Mouse (Mus musculus) adrenal gland, postnatal 36 days (tissue): ENCODE data around the gene Olfr815. TPM values are rescaled to one million over a fixed set of nuclear protein-coding genes. Genes with fewer than 3 reads are reported as not detected.
"Not testable (repeated sequence)": the region's sequence is repeated elsewhere in the genome, so short reads cannot be mapped to it uniquely, and the experiment has no call there.

Experiments used
- DNase-seq, 2 experiments: peaks; one replicate each; pipeline ENCODE4 v3.0.0; 2021; ENCODE audit warnings: mixed read lengths in 1 of 2
- long read RNA-seq, 2 experiments: library from polyadenylated mRNA; stranded (forward); transcript quantifications; one replicate each; pipeline ENCODE4 v2.0.0; 2021; ENCODE audit warnings: borderline sequencing depth in 2 of 2
- total RNA-seq, 2 experiments: library from RNA; stranded (reverse); gene quantifications; 2 replicates each; pipeline ENCODE4 v1.2.3; 2021

The Olfr815 gene
- total RNA-seq = not detected
- long read RNA-seq, experiment 1 = 0 reads
- long read RNA-seq, experiment 2 = 0 reads

DNA sequence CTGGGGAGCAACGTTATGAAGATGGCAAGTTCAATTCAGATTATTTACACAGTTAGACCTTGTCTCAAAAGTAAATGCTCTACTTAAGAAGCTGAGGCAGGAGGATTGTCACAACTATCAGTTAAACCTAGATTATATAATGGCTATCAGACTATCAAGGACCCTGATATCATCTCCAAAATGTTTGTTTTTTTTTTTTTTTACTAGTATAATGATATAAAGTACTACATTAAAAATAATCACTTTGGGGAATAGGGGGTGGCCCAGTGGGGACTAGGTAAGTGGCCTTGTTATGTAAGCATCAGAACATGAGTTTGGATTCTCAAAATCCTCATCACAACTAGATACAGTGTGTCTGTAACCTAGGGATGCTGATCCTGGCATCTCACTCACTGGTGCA, at the start of gene Olfr815:
Gene Olfr815 (minus strand): TSS at position 101 of the 400 bp plus-strand sequence.
- DNase-seq = not testable (repeated sequence)

DNA sequence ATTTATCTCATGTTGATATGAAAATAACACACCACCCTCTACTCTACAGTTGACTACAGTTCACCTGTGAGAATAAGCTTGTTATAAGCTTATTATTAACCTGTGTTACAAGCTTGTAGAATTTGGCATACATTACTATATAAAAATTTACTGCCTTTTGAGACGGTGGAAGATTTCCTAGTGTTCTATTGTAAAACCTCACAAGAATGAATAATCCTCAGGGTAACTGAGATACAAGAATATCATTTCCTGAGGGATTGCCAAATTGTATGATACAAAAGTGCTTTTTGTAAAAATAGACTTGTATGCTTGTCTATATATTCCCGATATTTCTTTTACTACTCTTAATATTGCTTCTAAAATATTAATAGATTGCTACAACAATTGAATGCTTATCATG, 43.3 kb upstream of the Olfr815 start, which contains the start of gene Olfr818:
Gene Olfr818 (minus strand): TSS at position 101 of the 400 bp plus-strand sequence.
- no peak for DNase-seq

DNA sequence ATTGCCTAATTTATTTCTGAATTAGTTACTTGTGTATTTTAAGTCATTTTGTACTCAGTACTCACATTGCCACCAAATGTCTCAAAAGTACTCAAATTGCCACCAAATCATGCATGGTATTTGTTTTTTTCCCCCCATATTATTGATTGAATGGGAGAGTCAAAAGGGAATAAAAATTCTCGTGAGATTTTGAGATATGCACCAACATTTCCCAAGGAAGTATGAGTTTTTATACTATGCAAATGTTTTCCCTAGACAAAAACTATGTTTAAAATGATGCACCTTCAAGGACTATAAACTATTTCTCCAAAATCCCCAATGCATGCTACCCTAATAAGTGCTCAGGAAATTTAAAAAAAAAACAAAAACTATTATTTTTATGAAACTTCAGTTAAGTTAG, 9.8 kb upstream of the Olfr815 start, which contains the start of gene Olfr816:
Gene Olfr816 (minus strand): TSS at position 101 of the 400 bp plus-strand sequence.
- no peak for DNase-seq

DNA sequence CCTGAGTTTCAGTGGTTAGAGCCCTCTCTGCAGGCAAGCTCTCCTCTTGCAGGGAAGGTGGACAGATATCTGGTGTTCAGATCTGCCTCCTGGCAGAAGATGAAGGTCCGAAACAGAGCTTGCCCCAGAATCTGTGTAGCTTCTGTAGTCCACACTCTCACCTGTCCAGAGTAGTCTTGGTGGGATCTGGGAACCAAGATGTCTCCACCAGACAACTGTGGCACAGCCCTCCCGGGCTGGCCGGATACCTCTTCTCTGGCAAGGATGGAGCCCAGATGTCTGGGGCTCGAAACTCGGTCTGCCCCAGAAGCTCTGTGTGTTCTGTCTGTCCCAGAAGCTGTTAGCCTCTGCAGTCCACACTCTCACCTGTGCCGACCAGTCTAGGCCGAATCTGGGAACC, 19.7 kb downstream of the Olfr815 start:
- DNase-seq = peak in 1 of 2 experiments; percentile 0

- DNase-seq = not testable (repeated sequence)
These were observed 20.2 kb downstream of the Olfr815 start for GRCm38 (mm10) chr10:129885496-129885895.

DNA sequence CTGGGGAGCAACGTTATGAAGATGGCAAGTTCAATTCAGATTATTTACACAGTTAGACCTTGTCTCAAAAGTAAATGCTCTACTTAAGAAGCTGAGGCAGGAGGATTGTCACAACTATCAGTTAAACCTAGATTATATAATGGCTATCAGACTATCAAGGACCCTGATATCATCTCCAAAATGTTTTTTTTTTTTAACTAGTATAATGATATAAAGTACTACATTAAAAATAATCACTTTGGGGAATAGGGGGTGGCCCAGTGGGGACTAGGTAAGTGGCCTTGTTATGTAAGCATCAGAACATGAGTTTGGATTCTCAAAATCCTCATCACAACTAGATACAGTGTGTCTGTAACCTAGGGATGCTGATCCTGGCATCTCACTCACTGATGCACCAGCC, 25.9 kb downstream of the Olfr815 start, which contains the start of gene Olfr814:
Gene Olfr814 (minus strand): TSS at position 101 of the 400 bp plus-strand sequence.
- DNase-seq = not testable (repeated sequence)

GRCm38 (mm10) chr10:129855067-129855466, 50.6 kb downstream of the Olfr815 start, which contains the start of gene Olfr813:
TSS of gene Olfr813 (plus strand) at chr10:129855367.
- no peak for DNase-seq

Other genes starting within 250 kb of the Olfr815 start
- not detected for gene Olfr800, start 248.2 kb downstream of the Olfr815 start, total RNA-seq
- gene Olfr801, start 232.0 kb downstream of the Olfr815 start, total RNA-seq = not detected
- not detected for gene Olfr802, start 217.7 kb downstream of the Olfr815 start, total RNA-seq
- gene Olfr803, start 211.6 kb downstream of the Olfr815 start, total RNA-seq = not detected
- not detected for gene Olfr804, start 202.7 kb downstream of the Olfr815 start, total RNA-seq
- gene Olfr805, start 176.5 kb downstream of the Olfr815 start, total RNA-seq = not detected
- gene Olfr806, start 163.9 kb downstream of the Olfr815 start, total RNA-seq = not detected
- not detected for gene Olfr807, start 148.1 kb downstream of the Olfr815 start, total RNA-seq
- gene Olfr808, start 140.4 kb downstream of the Olfr815 start, total RNA-seq = not detected
- not detected for gene Olfr809, start 131.2 kb downstream of the Olfr815 start, total RNA-seq
- not detected for gene Olfr810, start 111.0 kb downstream of the Olfr815 start, total RNA-seq
- gene Olfr811, start 101.5 kb downstream of the Olfr815 start, total RNA-seq = not detected
- gene Olfr812, start 59.8 kb downstream of the Olfr815 start, total RNA-seq = not detected
- not detected for gene Olfr813, start 50.5 kb downstream of the Olfr815 start, total RNA-seq
- gene Olfr814, start 26.0 kb downstream of the Olfr815 start, total RNA-seq = not detected
- gene Olfr816, start 9.7 kb upstream of the Olfr815 start, total RNA-seq = not detected
- gene Olfr818, start 43.2 kb upstream of the Olfr815 start, total RNA-seq = not detected
- gene Olfr819, start 61.4 kb upstream of the Olfr815 start, total RNA-seq = not detected
- not detected for gene Olfr247, start 70.3 kb upstream of the Olfr815 start, total RNA-seq
- gene Gm10310, start 79.2 kb upstream of the Olfr815 start, total RNA-seq = not detected
- gene Olfr820, start 106.8 kb upstream of the Olfr815 start, total RNA-seq = not detected
- gene Olfr821, start 124.5 kb upstream of the Olfr815 start, total RNA-seq = not detected
- gene Olfr822, start 165.3 kb upstream of the Olfr815 start, total RNA-seq = not detected
- not detected for gene Olfr823, start 209.5 kb upstream of the Olfr815 start, total RNA-seq
- gene Olfr824, start 224.1 kb upstream of the Olfr815 start, total RNA-seq = not detected